Mouse (Mus musculus) embryonic facial prominence, embryonic 11.5 days (tissue): ENCODE measurements around the gene Ap1s3. TPM values are rescaled to one million over a fixed set of nuclear protein-coding genes. Genes with fewer than 3 reads are reported as not detected.

Experiments
- ATAC-seq: fragments of 200-750 bp; cut with Nextera tagmentation; replicated peaks from 2 replicates; pipeline ENCODE4 v1.8.0; 2017; ENCODE audit warnings: low read depth; ENCODE audit not compliant: insufficient number of reproducible peaks, low FRiP score, low TSS enrichment
- DNase-seq: peaks from one replicate; pipeline ENCODE4 v3.0.0-alpha.2; 2015; ENCODE audit warnings: low spot score
- H3K27ac ChIP-seq: fragments of 300-500 bp; sonication (generic); replicated peaks from 2 replicates; pipeline ENCODE4 v1.5.1; 2014; ENCODE audit warnings: mild to moderate bottlenecking, low read depth, low read length, control low read depth
- H3K27me3 ChIP-seq: fragments of 300-500 bp; sonication (generic); 2 replicates; pipeline ENCODE4 v1.6.1; 2014; ENCODE audit warnings: mild to moderate bottlenecking, low read length, moderate library complexity, mixed read lengths; ENCODE audit not compliant: control insufficient read depth, insufficient read depth
- H3K36me3 ChIP-seq: fragments of 300-500 bp; sonication (generic); replicated peaks from 2 replicates; pipeline ENCODE4 v1.6.1; 2014; ENCODE audit warnings: low read depth, mild to moderate bottlenecking, low read length, moderate library complexity, mixed read lengths; ENCODE audit not compliant: control insufficient read depth, insufficient read depth
- H3K4me1 ChIP-seq: fragments of 300-500 bp; sonication (generic); 2 replicates; pipeline ENCODE4 v1.6.1; 2014; ENCODE audit warnings: low read length, mixed read lengths; ENCODE audit not compliant: control insufficient read depth, insufficient read depth
- H3K4me2 ChIP-seq: fragments of 300-500 bp; sonication (generic); 2 replicates; pipeline ENCODE4 v1.6.1; 2014; ENCODE audit warnings: low read depth, mild to moderate bottlenecking, control low read depth, low read length, moderate library complexity
- H3K4me3 ChIP-seq: fragments of 300-500 bp; sonication (generic); 2 replicates; pipeline ENCODE4 v1.5.1; 2014; ENCODE audit warnings: low read depth, low read length, control low read depth
- H3K9ac ChIP-seq: fragments of 300-500 bp; sonication (generic); replicated peaks from 2 replicates; pipeline ENCODE4 v1.6.1; 2014; ENCODE audit warnings: mild to moderate bottlenecking, control low read depth, low read length
- H3K9me3 ChIP-seq: fragments of 300-500 bp; sonication (generic); replicated peaks from 2 replicates; pipeline ENCODE4 v1.6.1; 2016; ENCODE audit warnings: mild to moderate bottlenecking, low read length, inconsistent platforms, mixed read lengths; ENCODE audit not compliant: control insufficient read depth
- WGBS: fragments of 180-500 bp; shearing (Covaris S2); extraction: QIAGEN DNeasy Blood & Tissue Kit; methylation state at CpG from one replicate; pipeline ENCODE4 v1.1.7; 2014; 5-methylcytosine and 5-hydroxymethylcytosine counted together
- polyA plus RNA-seq: library from polyadenylated mRNA; unstranded; fragments of >200 nt; fragmentation: Nextera tagmentation; extraction: Ambion mirVana; gene quantifications from 2 replicates; pipeline ENCODE4 v1.2.1, GENCODE M21; 2014

The Ap1s3 gene
- polyA plus RNA-seq, 1 experiment from 2014 or later, result 0.22 TPM

GRCm38 (mm10) chr1:79706707-79707106 is 34.9 kb upstream of the Ap1s3 start:
- Histone ChIP-seq H3K4me3 (no peak overlapping the region), H3K27me3 (no peaks in the 10 kb centered on the region), H3K27ac (no peak overlapping the region), H3K4me2 (no peak overlapping the region), H3K4me1 (no peaks in the 10 kb centered on the region; the same call in 1 of the 2 replicates), H3K36me3 (no peaks in the 10 kb centered on the region; the same call in 1 of the 2 replicates), H3K9ac (no peak overlapping the region), H3K9me3 (no peaks in the 10 kb centered on the region)
- ATAC-seq (no peak), DNase-seq (no peak)
- WGBS, result 90% methylated on average over 3 of the region's 3 CpGs

DNA sequence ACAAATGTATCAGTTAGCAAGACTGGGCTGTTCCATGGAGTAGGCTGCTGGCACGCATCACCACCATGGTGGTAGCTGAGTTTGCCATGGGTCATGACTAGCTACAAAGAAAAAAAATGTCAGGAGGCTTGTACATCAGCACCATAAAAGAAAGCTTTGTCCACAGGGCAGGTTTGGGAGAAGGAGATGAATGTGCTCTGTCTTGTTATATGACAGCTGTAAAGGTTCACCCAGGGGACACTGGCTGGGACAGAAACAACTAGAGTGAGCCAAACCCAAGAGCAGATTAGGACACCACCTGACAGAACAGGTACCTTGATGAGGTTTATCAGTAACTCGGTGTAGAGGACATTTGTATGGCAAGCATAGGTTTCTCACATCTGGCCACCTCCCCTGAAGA is 32.9 kb upstream of the Ap1s3 start:
- Histone ChIP-seq H3K27ac (no peak overlapping the region), H3K9me3 (no peaks in the 10 kb centered on the region), H3K9ac (no peak overlapping the region), H3K36me3 (no peaks in the 10 kb centered on the region), H3K27me3 (no peaks in the 10 kb centered on the region), H3K4me1 (no peaks in the 10 kb centered on the region), H3K4me3 (no peak overlapping the region), H3K4me2 (no peak overlapping the region)
- ATAC-seq (no peak), DNase-seq (no peak)
- WGBS, result 90% methylated on average over 2 of the region's 2 CpGs

- H3K4me2 ChIP-seq, result no peak overlapping the region
- H3K4me3 ChIP-seq, result no peak overlapping the region
- no peaks in the 10 kb centered on the region for H3K36me3 ChIP-seq
- ATAC-seq (no peak), DNase-seq (no peak)
- no peak overlapping the region for H3K9ac ChIP-seq
- no peaks in the 10 kb centered on the region for H3K9me3 ChIP-seq
- H3K4me1 ChIP-seq, result no peaks in the 10 kb centered on the region
- WGBS, result 92% methylated on average over 8 of the region's 8 CpGs
- H3K27me3 ChIP-seq, result no peaks in the 10 kb centered on the region
- H3K27ac ChIP-seq, result no peak overlapping the region
Observed at GRCm38 (mm10) chr1:79703520-79703919, 31.7 kb upstream of the Ap1s3 start.

DNA sequence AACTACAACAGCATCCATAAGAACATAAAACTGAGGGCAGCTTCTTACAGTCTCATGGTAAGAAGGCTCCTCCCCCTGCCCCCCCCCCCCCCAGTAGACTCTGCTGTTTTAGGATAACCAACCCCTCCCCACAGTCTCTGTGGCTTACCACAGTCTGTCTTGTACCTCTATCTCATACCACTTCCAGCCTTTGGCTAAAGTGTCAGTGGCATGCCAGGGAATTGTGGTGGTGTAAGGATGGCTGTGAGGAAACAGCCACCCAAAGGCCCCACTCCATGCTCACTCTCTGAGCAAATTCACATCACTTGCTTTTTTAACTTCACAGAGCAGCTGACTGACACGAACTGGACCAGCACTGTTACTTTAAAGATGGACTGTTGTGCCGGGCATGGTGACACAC is 26.7 kb upstream of the Ap1s3 start:
- Histone ChIP-seq H3K4me1 (no peaks in the 10 kb centered on the region), H3K36me3 (no peaks in the 10 kb centered on the region), H3K27me3 (no peaks in the 10 kb centered on the region), H3K4me2 (no peak overlapping the region), H3K4me3 (no peak overlapping the region), H3K27ac (no peak overlapping the region), H3K9ac (no peak overlapping the region), H3K9me3 (no peaks in the 10 kb centered on the region)
- 83% methylated on average over 2 of the region's 2 CpGs for WGBS
- DNase-seq, result no peak
- no peak for ATAC-seq

- no peak overlapping the region for H3K4me3 ChIP-seq
- WGBS, result 67% methylated on average over 9 of the region's 9 CpGs
- no peak overlapping the region for H3K9ac ChIP-seq
- H3K27ac ChIP-seq, result no peak overlapping the region
- no peaks in the 10 kb centered on the region for H3K4me1 ChIP-seq
- ATAC-seq (peak; percentile 70; the same call in 1 of the 2 replicates), DNase-seq (peak; percentile 17)
- H3K36me3 ChIP-seq, result no peaks in the 10 kb centered on the region
- H3K4me2 ChIP-seq, result no peak overlapping the region
- H3K27me3 ChIP-seq, result no peaks in the 10 kb centered on the region
- no peaks in the 10 kb centered on the region for H3K9me3 ChIP-seq
Observed at GRCm38 (mm10) chr1:79697382-79697781, 25.6 kb upstream of the Ap1s3 start.

DNA sequence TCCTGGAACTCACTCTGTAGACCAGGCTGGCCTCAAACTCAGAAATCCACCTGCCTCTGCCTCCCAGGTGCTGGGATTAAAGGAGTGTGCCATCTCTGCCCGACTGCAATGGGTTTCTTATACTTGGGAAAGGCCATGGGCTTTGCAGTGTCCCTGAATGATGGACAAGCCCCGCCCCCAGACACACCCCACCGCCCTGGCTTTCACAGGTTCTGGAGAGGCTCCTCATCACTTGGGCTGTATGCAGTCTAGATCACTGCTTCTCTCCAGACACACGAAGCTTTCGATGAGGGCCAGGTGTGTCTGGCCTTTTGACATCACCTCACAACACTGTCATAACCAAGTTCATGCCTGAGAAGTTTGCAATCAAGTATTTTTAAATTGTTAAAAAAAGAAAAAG is 25.2 kb upstream of the Ap1s3 start:
- H3K27me3 ChIP-seq, result no peaks in the 10 kb centered on the region
- no peak overlapping the region for H3K9ac ChIP-seq
- no peaks in the 10 kb centered on the region for H3K9me3 ChIP-seq
- H3K4me2 ChIP-seq, result no peak overlapping the region
- no peak; the same call in 1 of the 2 replicates for ATAC-seq
- H3K36me3 ChIP-seq, result no peaks in the 10 kb centered on the region
- 68% methylated on average over 5 of the region's 5 CpGs for WGBS
- H3K4me1 ChIP-seq, result no peaks in the 10 kb centered on the region
- DNase-seq, result no peak
- H3K27ac ChIP-seq, result no peak overlapping the region
- no peak overlapping the region for H3K4me3 ChIP-seq

- no peaks in the 10 kb centered on the region for H3K36me3 ChIP-seq
- H3K9me3 ChIP-seq, result no peaks in the 10 kb centered on the region
- DNase-seq (no peak), ATAC-seq (no peak)
- H3K27ac ChIP-seq, result no peak overlapping the region
- WGBS, result 80% methylated on average over 3 of the region's 3 CpGs
- no peaks in the 10 kb centered on the region for H3K4me1 ChIP-seq
- no peak overlapping the region for H3K4me2 ChIP-seq
- H3K27me3 ChIP-seq, result no peaks in the 10 kb centered on the region
- no peak overlapping the region for H3K9ac ChIP-seq
- no peak overlapping the region for H3K4me3 ChIP-seq
Observed at GRCm38 (mm10) chr1:79692482-79692881, 20.7 kb upstream of the Ap1s3 start.

DNA sequence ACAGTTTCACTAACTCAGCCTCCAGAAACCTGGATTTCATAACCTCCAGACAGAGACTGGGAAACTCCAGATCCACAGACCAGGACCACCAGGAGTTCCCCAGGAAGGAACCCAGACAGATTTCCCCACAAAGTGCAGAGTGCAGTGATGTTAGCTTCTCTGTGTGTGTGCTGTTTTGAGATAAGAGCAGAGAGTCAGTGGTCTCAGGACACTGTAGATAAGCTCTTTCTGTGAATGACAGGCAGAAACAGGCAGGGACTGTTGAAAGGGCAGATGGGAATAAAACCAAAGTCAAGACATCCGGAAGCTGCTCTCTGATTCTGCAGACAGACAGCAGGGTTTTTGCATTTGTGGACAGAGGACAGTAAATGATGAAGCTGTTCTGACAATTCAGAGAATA is 15.5 kb upstream of the Ap1s3 start:
- Histone ChIP-seq H3K4me2 (no peak overlapping the region), H3K27me3 (no peaks in the 10 kb centered on the region), H3K9ac (no peak overlapping the region), H3K4me3 (no peak overlapping the region), H3K36me3 (no peaks in the 10 kb centered on the region), H3K9me3 (no peaks in the 10 kb centered on the region), H3K27ac (no peak overlapping the region), H3K4me1 (no peaks in the 10 kb centered on the region)
- 84% methylated on average over 1 of the region's 1 CpGs for WGBS
- ATAC-seq (no peak), DNase-seq (no peak)
